In the genomic region with DNA sequence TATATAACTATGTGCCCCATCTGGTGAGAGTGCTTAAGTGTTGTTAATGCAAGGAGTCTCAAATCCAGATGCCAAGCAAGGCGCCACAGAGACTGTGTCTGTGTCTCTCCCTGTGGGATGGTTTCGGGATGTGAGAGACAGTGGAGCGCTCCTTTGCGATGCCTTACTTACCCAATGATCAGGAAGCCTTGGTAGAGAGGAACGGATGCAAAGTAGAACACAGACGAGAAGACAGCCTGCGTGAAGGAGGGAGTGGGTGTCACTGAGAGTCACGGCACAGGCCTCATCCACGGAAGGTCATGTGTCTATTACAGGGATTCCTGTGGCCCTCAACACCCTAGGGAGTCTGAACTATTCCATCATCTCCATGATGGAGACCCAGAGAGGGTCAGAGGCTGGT, we compare ENCODE assay signal across 20 mouse cellular contexts.
A peak's percentile ranks its signal among the peaks of the same experiment; 100 is the strongest.
DNase-seq lines count a peak whose midpoint lies in the region; ATAC-seq lines count a peak whose summit lies in the region.
"Had no signal": no experiment of that assay in that cellular context is flagged by ENCODE, and none has a peak within 500 bp of the region (broad histone marks: within the 10 kb centered on the region; RNA-seq: fewer than 3 reads in every experiment).

No protein-coding gene starts in this region.

- peak; percentile 87 for ATAC-seq in frontal cortex, adult (ENCODE audit: low TSS enrichment)
- ATAC-seq: activated CD4-positive, CD25-positive, alpha-beta regulatory T cell, adult 4 months; CD4-positive, CD25-positive, alpha-beta regulatory T cell, adult 4 months; Patski had no signal

- no peak for DNase-seq in frontal cortex, postnatal 10 days (ENCODE audit: low spot score in 2 of 2)
- peak; percentile 66 for DNase-seq in brain, adult 2 months (ENCODE audit: low read depth, low spot score)
- peak; percentile 28 for DNase-seq in telencephalon, adult 2 months (ENCODE audit: low read depth, low spot score)
- no peak for DNase-seq in layer of hippocampus, adult 9-11 months
- DNase-seq in cerebellum, adult 8-10 months: no peak
- DNase-seq: adrenal gland, adult 2 months; adrenal gland, adult 8-10 months; adrenal gland, postnatal 10 days; adrenal gland, postnatal 14 days; adrenal gland, postnatal 25 days; adrenal gland, postnatal 36 days; B cell, adult 2 months; cerebellum, adult 11 months; cerebellum, adult 11-12 months; cerebellum, adult 18-20 months; cerebellum, adult 2 months had no signal

Comparison
In these comparisons a context has a peak if more than half of its experiments do, and no peak if none do; other contexts are left out.
1. DNase-seq: peak in brain, adult 2 months (single experiment) and telencephalon, adult 2 months (single experiment); none in frontal cortex, postnatal 10 days (0 of 2), layer of hippocampus, adult 9-11 months (single experiment) and cerebellum, adult 8-10 months (single experiment).